Mouse (Mus musculus) heart, embryonic 14.5 days (tissue): ENCODE results near the gene Gm4846. TPM values are rescaled to one million over a fixed set of nuclear protein-coding genes. Genes with fewer than 3 reads are reported as not detected.
"Not testable (repeated sequence)": the region's sequence is repeated elsewhere in the genome, so short reads cannot be mapped to it uniquely, and the experiment has no call there.

Experiments used
- ATAC-seq: fragments of 200-750 bp; cut with Nextera tagmentation; 2 replicates; pipeline ENCODE4 v1.8.0; 2017; ENCODE audit warnings: low read depth, moderate TSS enrichment; ENCODE audit not compliant: insufficient number of reproducible peaks, insufficient read depth, low FRiP score
- H3K27ac ChIP-seq, 2 experiments: fragments of 200-500 bp in 1 of 2; fragments of 300-500 bp in 1 of 2; sonication (generic) in 1 of 2; replicated peaks in 1 of 2; 2 replicates each; pipeline ENCODE4 v1.5.1; 2012 to 2014; ENCODE audit warnings: low read depth in 2 of 2, low read length in 2 of 2, control low read depth in 1 of 2, mild to moderate bottlenecking in 1 of 2, mixed read lengths in 1 of 2; ENCODE audit not compliant: control insufficient read depth in 1 of 2, insufficient read depth in 1 of 2
- H3K27me3 ChIP-seq: fragments of 300-500 bp; sonication (generic); 2 replicates; pipeline ENCODE4 v1.6.1; 2014; ENCODE audit warnings: mild to moderate bottlenecking, low read length, control low read depth; ENCODE audit not compliant: control insufficient read depth, insufficient read depth
- H3K36me3 ChIP-seq: fragments of 300-500 bp; sonication (generic); 2 replicates; pipeline ENCODE4 v1.6.1; 2014; ENCODE audit warnings: mild to moderate bottlenecking, control low read depth, low read length, mixed read lengths; ENCODE audit not compliant: control insufficient read depth, insufficient read depth
- H3K4me1 ChIP-seq, 2 experiments: fragments of 200-500 bp in 1 of 2; fragments of 300-500 bp in 1 of 2; sonication (generic) in 1 of 2; 2 replicates each; pipeline ENCODE4 v1.6.1; 2012 to 2014; ENCODE audit warnings: low read length in 2 of 2, control low read depth in 1 of 2, mixed read lengths in 1 of 2; ENCODE audit not compliant: control insufficient read depth in 2 of 2, insufficient read depth in 2 of 2
- H3K4me2 ChIP-seq: fragments of 300-500 bp; sonication (generic); 2 replicates; pipeline ENCODE4 v1.6.1; 2014; ENCODE audit warnings: mild to moderate bottlenecking, low read length
- H3K4me3 ChIP-seq, 2 experiments: fragments of 200-500 bp in 1 of 2; fragments of 300-500 bp in 1 of 2; sonication (generic) in 1 of 2; 2 replicates each; pipeline ENCODE4 v1.5.1; 2012 to 2014; ENCODE audit warnings: low read length in 2 of 2, mild to moderate bottlenecking in 2 of 2, control low read depth in 1 of 2, low read depth in 1 of 2, moderate library complexity in 1 of 2; ENCODE audit not compliant: control insufficient read depth in 1 of 2, insufficient read depth in 1 of 2
- H3K9ac ChIP-seq: fragments of 300-500 bp; sonication (generic); 2 replicates; pipeline ENCODE4 v1.6.1; 2014; ENCODE audit warnings: mild to moderate bottlenecking, low read length
- H3K9me3 ChIP-seq: fragments of 300-500 bp; sonication (generic); 2 replicates; pipeline ENCODE4 v1.6.1; 2016; ENCODE audit warnings: low read length, control low read depth; ENCODE audit not compliant: control insufficient read depth
- WGBS: fragments of 180-500 bp; shearing (Covaris S2); extraction: QIAGEN DNeasy Blood & Tissue Kit; methylation state at CpG from one replicate; pipeline ENCODE4 v1.1.7; 2014; 5-methylcytosine and 5-hydroxymethylcytosine counted together
- polyA plus RNA-seq: library from polyadenylated mRNA; unstranded; fragments of >200 nt; fragmentation: Nextera tagmentation; extraction: Ambion mirVana; gene quantifications from 2 replicates; pipeline ENCODE4 v1.2.1, GENCODE M21; 2014

The Gm4846 gene
- polyA plus RNA-seq, result not detected in 2 replicates

GRCm38 (mm10) chr1:166497488-166497887 is at the start of gene Gm4846:
Gene Gm4846, minus strand, starts transcription at chr1:166497588.
- not testable (repeated sequence) for ATAC-seq, H3K9me3 ChIP-seq, H3K4me3 ChIP-seq, H3K27me3 ChIP-seq, H3K4me1 ChIP-seq, H3K27ac ChIP-seq, H3K9ac ChIP-seq, H3K36me3 ChIP-seq, H3K4me2 ChIP-seq
- WGBS, result 27% methylated on average over 1 of the region's 1 CpGs

GRCm38 (mm10) chr1:166531521-166531920 is 34.1 kb upstream of the Gm4846 start:
- H3K4me1 ChIP-seq, H3K9ac ChIP-seq, H3K27me3 ChIP-seq, H3K36me3 ChIP-seq, H3K27ac ChIP-seq, ATAC-seq, H3K4me3 ChIP-seq, H3K4me2 ChIP-seq, H3K9me3 ChIP-seq: not testable (repeated sequence)
- WGBS, result 71% methylated on average over 2 of the region's 2 CpGs

GRCm38 (mm10) chr1:166524709-166525108 is 27.3 kb upstream of the Gm4846 start:
- ATAC-seq, H3K9ac ChIP-seq, H3K27ac ChIP-seq: not testable (repeated sequence)

GRCm38 (mm10) chr1:166519626-166520025 is 22.2 kb upstream of the Gm4846 start:
- not testable (repeated sequence) for H3K9ac ChIP-seq, H3K4me2 ChIP-seq, H3K4me1 ChIP-seq, H3K27ac ChIP-seq, H3K36me3 ChIP-seq, H3K27me3 ChIP-seq, H3K4me3 ChIP-seq, H3K9me3 ChIP-seq, ATAC-seq
- WGBS, result 85% methylated on average over 5 of the region's 6 CpGs

More at GRCm38 (mm10) chr1:166524709-166525108, 27.3 kb upstream of the Gm4846 start:
- WGBS, result 67% methylated on average over 2 of the region's 2 CpGs
- H3K4me2 ChIP-seq, H3K4me3 ChIP-seq, H3K27me3 ChIP-seq, H3K9me3 ChIP-seq, H3K36me3 ChIP-seq, H3K4me1 ChIP-seq: not testable (repeated sequence)

- no peak for ATAC-seq
- WGBS, result 84% methylated on average over 1 of the region's 1 CpGs
- H3K4me3 ChIP-seq, result no peak overlapping the region
These were observed 19.2 kb upstream of the Gm4846 start for GRCm38 (mm10) chr1:166516556-166516955.

GRCm38 (mm10) chr1:166504206-166504605 is 6.8 kb upstream of the Gm4846 start:
- 68% methylated on average over 2 of the region's 2 CpGs for WGBS
- H3K27me3 ChIP-seq, H3K27ac ChIP-seq, H3K36me3 ChIP-seq, H3K4me2 ChIP-seq, H3K4me3 ChIP-seq, ATAC-seq, H3K4me1 ChIP-seq, H3K9ac ChIP-seq, H3K9me3 ChIP-seq: not testable (repeated sequence)

More at GRCm38 (mm10) chr1:166516556-166516955, 19.2 kb upstream of the Gm4846 start:
- no peak overlapping the region for H3K9ac ChIP-seq
- no peak overlapping the region for H3K27ac ChIP-seq
- H3K4me2 ChIP-seq, result no peak overlapping the region
- H3K4me1 ChIP-seq, result no peaks in the 10 kb centered on the region
- no peaks in the 10 kb centered on the region for H3K9me3 ChIP-seq
- no peaks in the 10 kb centered on the region for H3K36me3 ChIP-seq
- no peaks in the 10 kb centered on the region for H3K27me3 ChIP-seq

- WGBS, result 73% methylated on average over 2 of the region's 2 CpGs
- Histone ChIP-seq H3K27ac (no peak overlapping the region), H3K36me3 (no peaks in the 10 kb centered on the region), H3K4me1 (no peaks in the 10 kb centered on the region), H3K9ac (no peak overlapping the region), H3K27me3 (no peaks in the 10 kb centered on the region), H3K4me3 (no peak overlapping the region), H3K9me3 (no peaks in the 10 kb centered on the region), H3K4me2 (no peak overlapping the region)
- ATAC-seq, result no peak
These were observed 17.9 kb downstream of the Gm4846 start for GRCm38 (mm10) chr1:166479503-166479902.

GRCm38 (mm10) chr1:166467172-166467571 is 30.2 kb downstream of the Gm4846 start:
- Histone ChIP-seq H3K36me3 (no peaks in the 10 kb centered on the region), H3K27ac (no peak overlapping the region), H3K9me3 (no peaks in the 10 kb centered on the region), H3K4me2 (no peak overlapping the region), H3K9ac (no peak overlapping the region), H3K4me1 (no peaks in the 10 kb centered on the region), H3K4me3 (no peak overlapping the region), H3K27me3 (no peaks in the 10 kb centered on the region)
- 76% methylated on average over 3 of the region's 3 CpGs for WGBS
- no peak for ATAC-seq
